Mouse (Mus musculus): ENCODE measurements around the gene Rbm17.
A peak's percentile ranks its signal among the peaks of the same experiment; 100 is the strongest.
"Not testable (repeated sequence)": the region's sequence is repeated elsewhere in the genome, so short reads cannot be mapped to it uniquely, and the experiment has no call there.

Rbm17 gene

GRCm38 (mm10) chr2:11543158-11543557 lies 60.8 kb downstream of the Rbm17 start:
- no peak for DNase-seq

GRCm38 (mm10) chr2:11542640-11543039 lies 61.3 kb downstream of the Rbm17 start:
- DNase-seq, result peak; percentile 90

GRCm38 (mm10) chr2:11542121-11542520 lies 61.8 kb downstream of the Rbm17 start:
- DNase-seq, result no peak

GRCm38 (mm10) chr2:11541528-11541927 lies 62.4 kb downstream of the Rbm17 start:
- DNase-seq, result not testable (repeated sequence)

- DNase-seq, result no peak
These were observed 68.0 kb downstream of the Rbm17 start for GRCm38 (mm10) chr2:11535966-11536365.

All from lung, postnatal 10 days (tissue).